Comparison of ENCODE assay signal across 1 mouse cellular context in the genomic region with DNA sequence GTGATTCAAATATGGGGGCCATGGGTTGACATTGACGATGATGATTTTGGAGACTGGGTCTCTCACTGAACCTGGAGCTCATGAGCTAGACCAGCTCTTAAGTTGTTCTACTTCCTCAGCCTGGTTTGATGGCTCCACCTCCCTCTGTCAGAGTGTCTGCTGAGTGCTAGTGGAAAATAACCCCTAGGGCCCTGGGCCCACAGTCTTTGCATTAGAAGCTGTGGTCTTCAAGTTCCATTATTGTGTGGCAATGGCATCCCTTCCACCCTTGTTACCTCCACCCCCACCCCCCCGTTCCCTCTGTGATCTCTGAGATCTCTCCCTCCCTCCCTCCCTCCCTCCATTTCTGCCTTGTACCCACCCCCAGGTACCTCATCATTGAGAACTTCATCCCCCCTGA.
TF ChIP-seq lines count a peak whose summit lies in the region.

No protein-coding gene starts in this region.

TF ChIP-seq in CH12.LX, 34 proteins besides CTCF, POLR2A, EP300 and RAD21:
- TF ChIP-seq JUND (conservative IDR thresholded peaks at IDR 0.05; ENCODE audit: low read depth, low read length) (no peak), ZKSCAN1 (IDR thresholded peaks at IDR 0.05; ENCODE audit: borderline replicate concordance, low read depth, low read length) (no peak), HCFC1 (IDR thresholded peaks at IDR 0.05; ENCODE audit: low read depth, low read length) (no peak)
